12 mouse cellular contexts compared by ENCODE assay signal in genomic region chr7:121465111-121465510, GRCm38 (mm10).
"Had no signal": no experiment of that assay in that cellular context is flagged by ENCODE, and none has a peak within 500 bp of the region (broad histone marks: within the 10 kb centered on the region; RNA-seq: fewer than 3 reads in every experiment).

No protein-coding gene starts in this region.

- DNase-seq: lung, embryonic 14.5 days; lung, postnatal 10 days; lung, postnatal 4 days; midbrain, embryonic 14.5 days; retina, postnatal 1 day; right cerebral cortex, adult 18-20 months; right cerebral cortex, postnatal 25 days; right cerebral cortex, postnatal 4 days; spleen, adult 18-20 months; thymus, adult 18-20 months; thymus, postnatal 14 days; thymus, postnatal 36 days had no signal
